Mouse (Mus musculus): ENCODE measurements around the gene Rasef. TPM values are rescaled to one million over a fixed set of nuclear protein-coding genes. Genes with fewer than 3 reads are reported as not detected.
"Not testable (repeated sequence)": the region's sequence is repeated elsewhere in the genome, so short reads cannot be mapped to it uniquely, and the experiment has no call there.

The Rasef gene
- polyA plus RNA-seq, 1 experiment from 2014 or later = 0.63 TPM

DNA sequence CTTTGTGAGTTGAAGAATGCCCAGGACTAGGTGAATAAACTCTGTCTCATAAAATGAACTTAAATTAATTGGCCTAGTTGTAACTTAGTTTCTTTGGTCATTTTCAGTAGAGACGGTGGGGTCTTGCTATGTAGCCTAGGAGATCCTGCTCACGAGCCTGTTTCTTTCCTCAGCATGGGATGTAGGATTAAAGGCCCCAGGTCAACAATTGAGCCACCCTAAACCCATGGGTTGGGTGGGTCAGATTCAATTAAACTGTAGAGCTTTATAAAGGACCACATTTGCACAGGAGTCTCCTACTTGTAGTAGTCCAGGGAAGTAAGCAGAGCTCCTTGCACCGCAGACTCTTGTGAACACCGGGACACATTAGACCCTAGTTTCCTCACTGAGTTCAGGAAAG lies 122.7 kb downstream of the Rasef start, which contains the start of gene Gm11239:
Gene Gm11239 (plus strand): TSS at position 301 of the 400 bp plus-strand sequence.
- H3K9ac ChIP-seq (ENCODE audit: low read depth, low read length); H3K36me3 ChIP-seq (ENCODE audit: control insufficient read depth, insufficient read depth, low read length); H3K4me2 ChIP-seq; H3K27me3 ChIP-seq (replicated peaks; ENCODE audit: control insufficient read depth, insufficient read depth, low read length); DNase-seq (ENCODE audit: low spot score); H3K4me3 ChIP-seq (ENCODE audit: low read depth, low read length); ATAC-seq (replicated peaks; ENCODE audit: low FRiP score); H3K4me1 ChIP-seq (replicated peaks; ENCODE audit: control insufficient read depth, insufficient read depth, low read length); H3K27ac ChIP-seq (ENCODE audit: low read depth, low read length); H3K9me3 ChIP-seq (ENCODE audit: control insufficient read depth, low read length): not testable (repeated sequence)
- WGBS = no CpG with 5 or more reads among the region's 4 CpGs

Other genes with a start within 250 kb of the Rasef start
- gene Gm11238, start 183.1 kb downstream of the Rasef start, polyA plus RNA-seq (2014; fragmentation: Nextera tagmentation; extraction: Ambion mirVana) = not detected in 2 replicates
- gene Gm11237, start 168.0 kb downstream of the Rasef start, polyA plus RNA-seq (2014; fragmentation: Nextera tagmentation; extraction: Ambion mirVana) = not detected in 2 replicates
- gene Gm11236, start 152.9 kb downstream of the Rasef start, polyA plus RNA-seq (2014; fragmentation: Nextera tagmentation; extraction: Ambion mirVana) = not detected in 2 replicates
- not detected in 2 replicates for gene Gm11239, start 122.6 kb downstream of the Rasef start, polyA plus RNA-seq (2014; fragmentation: Nextera tagmentation; extraction: Ambion mirVana)
- gene Gm428, start 107.5 kb downstream of the Rasef start, polyA plus RNA-seq (2014; fragmentation: Nextera tagmentation; extraction: Ambion mirVana) = not detected in 2 replicates
- not detected in 2 replicates for gene Gm11758, start 85.3 kb upstream of the Rasef start, polyA plus RNA-seq (2014; fragmentation: Nextera tagmentation; extraction: Ambion mirVana)
- gene Gm11757, start 100.1 kb upstream of the Rasef start, polyA plus RNA-seq (2014; fragmentation: Nextera tagmentation; extraction: Ambion mirVana) = not detected in 2 replicates
- gene Gm13871, start 115.0 kb upstream of the Rasef start, polyA plus RNA-seq (2014; fragmentation: Nextera tagmentation; extraction: Ambion mirVana) = not detected in 2 replicates
- not detected in 2 replicates for gene Gm11756, start 129.8 kb upstream of the Rasef start, polyA plus RNA-seq (2014; fragmentation: Nextera tagmentation; extraction: Ambion mirVana)
- gene 2310002L09Rik, start 159.9 kb upstream of the Rasef start, polyA plus RNA-seq (2014; fragmentation: Nextera tagmentation; extraction: Ambion mirVana) = not detected in 2 replicates
- gene Frmd3, start 222.4 kb upstream of the Rasef start, polyA plus RNA-seq (2014; fragmentation: Nextera tagmentation; extraction: Ambion mirVana) = 0.19 and 0.21 TPM in 2 replicates

All from liver, embryonic 11.5 days (tissue).